Mouse (Mus musculus) E14TG2a.4 (cell line): ENCODE measurements around the gene Sema6d.

Experiments used
- CTCF ChIP-seq: conservative IDR thresholded peaks from 2 replicates; pipeline ENCODE4 v1.5.1; 2014; ENCODE audit warnings: low read length
- NANOG ChIP-seq: IDR thresholded peaks from 2 replicates; pipeline ENCODE4 v1.6.1; 2014; ENCODE audit warnings: borderline replicate concordance, low read length, mixed read lengths
- POU5F1 ChIP-seq: IDR thresholded peaks from 2 replicates; pipeline ENCODE4 v1.6.1; 2014; ENCODE audit warnings: low read length, borderline replicate concordance

DNA sequence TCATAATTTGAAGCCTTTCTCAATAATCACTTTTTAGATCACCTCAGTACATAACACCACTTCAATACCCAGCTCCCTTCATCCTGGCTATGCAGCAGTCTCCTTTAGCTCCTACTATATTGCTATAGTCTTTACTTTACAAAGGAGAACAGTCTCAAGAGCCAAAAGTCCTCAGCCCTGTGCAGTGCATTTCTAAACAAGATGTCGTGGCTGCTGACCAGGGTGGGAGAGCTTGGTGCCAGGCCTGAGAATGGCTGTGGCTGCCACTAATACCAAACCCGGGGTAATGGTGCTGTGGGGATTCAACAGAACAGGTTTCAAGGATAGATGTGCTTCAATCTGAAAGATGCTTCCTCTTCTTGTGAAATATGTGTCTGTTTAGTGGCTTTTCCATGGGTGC, 264.9 kb downstream of the Sema6d start:
- TF ChIP-seq CTCF (no peak), POU5F1 (no peak), NANOG (no peak)
